Mouse (Mus musculus) megakaryocyte progenitor cell, adult 5-6 weeks (primary cell): ENCODE measurements around the gene Fgf9. TPM values are rescaled to one million over a fixed set of nuclear protein-coding genes. Genes with fewer than 3 reads are reported as not detected.
A peak's percentile ranks its signal among the peaks of the same experiment; 100 is the strongest.

Source experiments
- ATAC-seq: replicated peaks from 2 replicates; pipeline ENCODE4 v1.8.0; 2016; ENCODE audit warnings: mild to moderate bottlenecking, moderate TSS enrichment, inconsistent platforms; ENCODE audit not compliant: poor library complexity
- total RNA-seq, 2 experiments: library from RNA; stranded (forward) in 1 of 2; stranded (reverse) in 1 of 2; fragments of 157-497, 149-512 nt in 1 of 2; fragments of 200-1000 nt in 1 of 2; gene quantifications; 2 replicates each; pipeline versions ENCODE4 v1.2.3 to v1.2.4; 2015 to 2017

The Fgf9 gene
- total RNA-seq (2015) (not detected in 2 replicates), total RNA-seq (2017) (not detected in 2 replicates)

DNA sequence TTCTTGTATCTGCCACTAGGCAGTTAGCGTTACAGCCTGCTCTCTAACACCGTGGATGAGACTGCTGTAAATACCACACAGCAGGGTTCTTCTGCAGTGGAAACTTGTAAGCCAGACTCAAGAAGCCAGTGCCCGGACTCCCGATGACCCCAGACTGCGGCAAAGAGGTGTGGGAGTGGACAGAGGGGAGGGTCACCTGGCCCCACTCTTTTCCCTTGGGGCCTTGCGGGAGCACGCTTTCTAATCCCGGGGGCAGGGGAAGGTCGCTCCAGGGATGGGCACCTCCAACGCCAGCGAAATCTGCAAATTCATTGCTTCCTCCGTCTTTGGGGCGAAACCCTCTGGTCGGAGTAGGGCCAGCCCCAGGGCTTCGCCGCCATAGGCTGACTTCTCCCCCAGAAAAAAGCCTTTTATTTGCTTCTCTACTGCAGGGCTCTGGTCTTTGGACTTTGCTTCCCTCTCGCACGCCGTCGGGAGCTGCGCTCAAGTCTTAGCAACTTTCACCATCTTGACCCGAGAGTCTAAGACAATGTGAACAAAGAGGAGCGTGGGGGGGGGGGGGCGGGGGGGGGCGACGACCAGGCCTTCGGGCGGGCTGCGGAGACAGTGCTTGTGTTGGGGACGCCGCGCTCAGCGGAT is at the start of gene Fgf9:
Gene Fgf9 (plus strand): TSS at position 67 of the 639 bp plus-strand sequence.
- ATAC-seq: no peak

DNA sequence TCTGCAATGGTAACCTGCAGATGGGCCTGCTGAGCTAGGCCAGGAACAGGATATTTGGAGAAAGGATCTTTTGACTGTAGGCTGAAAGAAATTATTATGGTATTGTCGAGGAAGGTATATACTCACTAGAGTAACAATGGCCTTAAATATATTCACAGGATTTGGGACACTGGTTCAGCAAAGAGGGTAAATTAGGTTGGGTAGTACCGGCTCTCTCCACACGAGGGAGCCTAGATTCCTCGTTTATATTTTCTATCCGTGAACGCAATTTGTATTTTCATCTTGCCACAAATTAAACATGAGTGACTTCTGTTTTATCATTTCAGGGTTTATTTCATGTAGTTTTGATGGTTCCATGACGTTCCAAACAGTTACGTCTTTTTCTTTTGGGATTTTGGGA is 35.8 kb upstream of the Fgf9 start:
- ATAC-seq: 0 out of 2 replicates have a peak, but pooled peaks have one; percentile 44

DNA sequence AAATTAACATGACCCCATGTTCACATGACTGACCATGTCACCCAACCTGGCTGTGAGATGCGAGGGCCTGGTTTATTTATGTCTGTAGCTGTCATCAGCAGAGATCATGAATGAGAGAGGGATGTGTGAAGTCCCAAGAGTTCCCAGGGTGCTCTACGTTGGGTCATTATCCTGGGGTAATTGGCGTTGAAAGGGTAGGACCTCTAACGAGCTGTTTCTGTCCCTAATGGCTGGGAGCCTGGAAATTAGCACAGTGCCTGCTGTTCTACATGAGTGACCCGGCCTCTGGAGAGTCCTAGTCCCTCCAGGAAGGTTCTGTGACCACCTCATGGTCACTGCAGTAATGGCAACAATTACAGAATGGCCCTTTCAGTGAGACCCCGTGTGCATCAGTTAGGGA is 34.2 kb upstream of the Fgf9 start:
- no peak for ATAC-seq

DNA sequence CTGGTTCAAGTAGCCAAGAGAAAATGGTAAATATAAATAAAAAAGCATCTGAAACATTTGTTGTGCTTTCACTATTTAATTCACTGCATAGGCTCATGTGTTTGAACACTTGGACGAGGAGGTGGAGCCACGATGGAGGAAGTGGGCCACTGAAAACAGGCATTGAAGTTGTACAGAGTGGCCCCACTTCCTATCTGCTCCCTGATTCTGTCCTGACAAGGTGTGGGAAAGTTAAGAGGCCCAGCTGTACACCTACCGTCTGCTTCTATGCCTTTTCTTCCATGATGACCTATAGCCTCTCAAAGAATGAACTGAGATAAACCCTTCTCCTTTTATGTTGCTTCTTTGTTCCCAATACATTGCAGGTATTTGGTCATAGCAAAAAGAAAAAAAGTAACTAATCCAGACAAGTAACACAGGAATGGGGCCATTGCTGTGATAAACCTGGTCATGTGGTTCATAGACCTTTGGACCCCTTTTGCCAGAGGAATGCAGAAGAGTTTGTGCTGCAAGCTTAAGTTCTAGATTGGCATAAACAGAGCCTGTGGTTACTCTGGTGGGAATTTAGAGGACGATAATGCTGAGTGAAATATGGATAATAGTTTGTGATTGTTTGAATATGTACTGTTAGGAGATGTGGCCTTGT is 23.6 kb upstream of the Fgf9 start:
- ATAC-seq: no peak

DNA sequence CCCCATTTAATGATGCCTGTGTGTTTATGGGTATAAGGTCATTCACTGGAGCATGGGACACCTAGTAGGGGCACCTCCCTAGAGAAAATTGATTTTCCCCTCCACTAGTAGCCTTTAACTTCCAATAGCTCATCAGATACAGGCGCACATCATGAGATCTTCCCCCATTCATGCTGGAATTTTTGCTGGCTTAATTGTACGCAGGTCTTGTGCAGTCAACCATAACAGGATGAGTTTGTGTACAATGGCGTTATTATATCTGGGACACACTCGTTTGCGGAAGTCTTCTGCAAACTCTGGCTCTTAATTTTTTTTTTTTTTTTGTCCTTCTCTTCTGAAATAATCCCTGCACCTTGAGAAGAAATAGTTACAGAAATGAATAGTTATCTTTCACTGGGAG is 19.7 kb upstream of the Fgf9 start:
- no peak for ATAC-seq

DNA sequence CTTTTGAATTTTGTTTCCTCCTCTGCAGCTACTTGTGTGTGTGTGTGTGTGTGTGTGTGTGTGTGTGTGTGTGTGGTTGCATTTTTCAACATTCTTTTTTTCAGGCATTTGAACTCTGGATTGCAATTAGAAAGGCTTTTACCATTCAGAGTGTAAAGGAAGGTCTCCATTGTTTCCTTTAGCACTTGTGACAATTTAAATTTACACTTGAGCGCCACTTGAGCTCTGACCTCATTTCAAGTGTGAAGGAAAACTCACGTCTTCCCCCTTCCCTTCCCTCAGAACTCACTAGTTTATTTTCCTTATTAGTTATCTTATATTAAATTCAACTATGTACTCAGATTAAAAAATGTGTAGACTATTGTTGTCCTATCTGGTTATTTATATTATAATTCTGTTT is 2.8 kb upstream of the Fgf9 start:
- no peak for ATAC-seq

DNA sequence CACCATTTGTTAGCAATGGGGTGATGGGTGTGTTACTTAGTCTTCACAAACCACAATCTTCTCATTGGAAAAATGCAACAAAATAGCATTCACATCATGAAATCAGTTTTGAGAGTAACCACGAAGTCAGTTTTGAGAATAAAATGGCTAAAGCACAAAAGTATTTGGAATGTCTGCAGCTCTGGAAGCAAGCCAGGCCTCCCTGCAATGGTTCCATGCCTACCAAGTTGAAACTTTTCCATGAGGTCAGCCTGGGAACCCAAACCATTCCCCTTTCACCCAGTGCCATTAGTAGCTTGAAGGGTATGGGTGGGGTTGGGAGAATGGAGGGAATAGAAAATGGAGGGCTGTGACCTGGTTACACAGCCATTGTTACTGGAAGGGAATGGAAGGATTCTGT is 1.7 kb upstream of the Fgf9 start:
- no peak for ATAC-seq

DNA sequence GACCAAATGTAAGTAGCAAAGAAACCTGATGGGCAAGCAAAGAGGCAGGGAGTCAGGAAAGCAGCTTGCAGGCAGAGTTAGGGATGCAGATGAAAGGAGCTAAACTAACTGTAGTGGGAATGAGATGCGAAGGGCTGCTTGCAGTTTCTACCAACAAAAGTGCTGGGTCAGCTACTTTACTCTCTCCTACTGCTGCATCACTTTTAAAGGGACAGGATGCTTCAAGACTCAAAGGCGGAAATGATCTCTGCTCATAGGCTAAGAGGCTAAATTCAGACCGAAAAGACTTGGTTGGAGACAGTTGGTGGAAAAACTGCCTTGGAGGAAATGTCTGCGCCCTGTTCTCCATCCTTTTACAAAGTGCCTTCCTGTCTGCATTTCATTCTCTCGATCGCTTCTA is 420 bp upstream of the Fgf9 start:
- no peak for ATAC-seq

DNA sequence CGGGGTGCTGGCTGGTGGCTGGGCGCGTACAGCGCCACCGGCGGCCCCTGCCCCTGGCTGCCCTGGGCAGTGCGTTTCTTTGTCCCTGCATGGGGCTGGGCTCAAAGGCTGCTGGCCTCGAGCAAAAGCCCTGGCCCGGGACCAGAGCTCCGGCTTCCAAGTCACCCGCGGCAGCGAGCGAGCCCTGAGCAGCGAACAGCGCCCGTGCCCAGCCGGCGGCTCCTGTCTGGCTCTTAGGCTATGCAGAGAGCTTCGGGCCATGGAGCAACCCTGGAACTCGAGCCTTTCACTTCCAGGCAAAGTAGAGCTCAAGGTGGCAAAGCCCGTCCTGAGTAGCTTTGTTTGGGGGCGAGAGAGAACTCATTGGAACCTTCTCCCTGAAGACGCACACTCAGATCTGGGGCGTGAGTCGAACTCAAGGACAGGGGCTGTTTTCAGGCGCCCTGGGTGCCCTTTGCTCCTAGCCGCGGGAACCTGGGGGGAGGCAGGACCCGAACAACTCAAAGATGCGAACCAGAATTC is 834 bp downstream of the Fgf9 start:
- no peak for ATAC-seq

DNA sequence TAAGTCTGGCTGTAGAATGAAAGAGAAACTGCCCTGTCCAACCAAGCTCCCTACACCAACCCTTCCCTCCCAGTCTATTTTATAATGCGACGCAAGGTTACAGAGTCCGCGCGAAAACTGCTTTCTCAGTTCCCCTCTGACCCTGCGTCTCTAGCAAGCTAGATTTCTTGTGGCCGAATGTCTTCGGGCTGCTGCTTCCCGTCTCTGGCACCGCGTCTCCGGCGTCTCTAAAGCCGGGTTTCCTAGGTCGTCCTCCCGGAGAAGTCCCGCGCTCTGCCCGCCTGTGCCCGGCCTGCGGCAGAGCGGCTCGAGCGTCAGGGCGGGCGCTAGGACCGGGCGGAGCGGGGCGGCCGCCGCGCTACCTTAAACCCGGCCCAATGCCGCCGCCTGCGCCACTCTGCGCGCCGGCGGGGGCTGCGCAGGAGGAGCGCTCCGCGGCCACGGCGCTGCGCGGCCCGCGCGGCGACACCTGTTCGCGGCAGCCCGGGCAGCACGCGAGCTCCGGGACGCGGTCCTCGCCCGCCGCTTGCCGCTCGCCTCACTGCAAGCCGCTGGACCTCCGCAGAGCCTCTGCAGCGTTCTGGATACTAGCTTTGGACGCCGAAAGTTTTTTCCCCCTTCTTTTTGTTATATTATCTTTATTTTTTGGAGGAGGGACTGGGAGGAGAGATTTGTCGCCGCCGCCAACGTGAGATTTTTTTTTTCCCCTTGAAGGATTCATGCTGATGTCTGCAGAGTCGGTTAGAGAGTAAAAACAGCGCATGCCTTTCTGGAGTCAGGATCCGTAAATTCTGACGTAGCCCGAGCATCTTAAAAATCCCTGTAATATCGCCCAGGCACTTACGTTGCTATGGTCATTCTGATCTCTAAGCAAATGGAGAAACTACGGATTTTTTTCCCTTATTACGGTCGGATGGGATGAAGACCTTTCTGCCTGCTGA is 1.8 kb downstream of the Fgf9 start:
- peak; percentile 62 for ATAC-seq

DNA sequence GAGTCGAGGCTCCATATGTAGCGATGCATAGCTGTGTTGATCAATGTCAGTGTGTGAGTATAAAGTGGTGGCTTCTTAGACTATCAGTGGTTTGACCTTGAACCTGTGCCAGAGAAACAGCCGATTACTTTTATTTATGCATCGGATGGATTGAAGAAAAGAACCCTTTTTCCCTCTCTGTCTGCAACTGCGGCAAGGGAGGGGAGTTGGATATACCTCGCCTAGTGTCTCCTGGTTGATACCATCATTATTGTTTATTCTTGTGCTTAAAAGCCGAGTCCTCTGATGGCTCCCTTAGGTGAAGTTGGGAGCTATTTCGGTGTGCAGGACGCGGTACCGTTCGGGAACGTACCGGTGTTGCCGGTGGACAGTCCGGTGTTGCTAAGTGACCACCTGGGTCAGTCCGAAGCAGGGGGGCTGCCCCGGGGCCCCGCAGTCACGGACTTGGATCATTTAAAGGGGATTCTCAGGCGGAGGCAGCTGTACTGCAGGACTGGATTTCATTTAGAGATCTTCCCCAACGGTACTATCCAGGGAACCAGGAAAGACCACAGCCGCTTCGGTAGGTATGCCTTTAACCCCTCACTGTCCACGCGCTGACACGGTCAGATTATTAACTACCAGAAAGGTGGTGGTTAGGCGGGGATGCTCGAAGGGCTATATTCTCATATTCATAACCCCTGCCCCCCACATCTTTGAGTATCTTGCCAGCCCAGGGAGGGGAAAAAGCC is 2.6 kb downstream of the Fgf9 start:
- no peak for ATAC-seq

DNA sequence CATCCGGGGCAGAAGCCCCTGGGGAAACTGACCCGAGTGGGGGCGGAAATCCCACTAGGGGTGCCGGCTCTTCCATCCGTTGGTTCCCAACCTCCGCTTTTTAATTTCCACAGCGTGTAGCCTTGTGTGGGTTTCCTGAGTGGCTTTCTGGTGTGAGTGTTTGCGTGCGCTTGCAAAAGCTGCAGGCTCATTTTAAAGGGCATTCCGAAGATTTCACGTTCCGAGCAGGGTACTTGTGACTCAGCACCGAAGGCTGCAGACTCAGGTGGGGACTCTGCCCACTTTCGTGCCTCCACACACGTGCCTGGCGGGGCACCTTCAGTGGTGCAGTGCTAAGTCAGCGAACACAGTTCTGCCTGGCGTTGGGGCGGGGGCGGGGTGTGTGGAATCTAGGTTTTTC is 3.6 kb downstream of the Fgf9 start:
- ATAC-seq: no peak

DNA sequence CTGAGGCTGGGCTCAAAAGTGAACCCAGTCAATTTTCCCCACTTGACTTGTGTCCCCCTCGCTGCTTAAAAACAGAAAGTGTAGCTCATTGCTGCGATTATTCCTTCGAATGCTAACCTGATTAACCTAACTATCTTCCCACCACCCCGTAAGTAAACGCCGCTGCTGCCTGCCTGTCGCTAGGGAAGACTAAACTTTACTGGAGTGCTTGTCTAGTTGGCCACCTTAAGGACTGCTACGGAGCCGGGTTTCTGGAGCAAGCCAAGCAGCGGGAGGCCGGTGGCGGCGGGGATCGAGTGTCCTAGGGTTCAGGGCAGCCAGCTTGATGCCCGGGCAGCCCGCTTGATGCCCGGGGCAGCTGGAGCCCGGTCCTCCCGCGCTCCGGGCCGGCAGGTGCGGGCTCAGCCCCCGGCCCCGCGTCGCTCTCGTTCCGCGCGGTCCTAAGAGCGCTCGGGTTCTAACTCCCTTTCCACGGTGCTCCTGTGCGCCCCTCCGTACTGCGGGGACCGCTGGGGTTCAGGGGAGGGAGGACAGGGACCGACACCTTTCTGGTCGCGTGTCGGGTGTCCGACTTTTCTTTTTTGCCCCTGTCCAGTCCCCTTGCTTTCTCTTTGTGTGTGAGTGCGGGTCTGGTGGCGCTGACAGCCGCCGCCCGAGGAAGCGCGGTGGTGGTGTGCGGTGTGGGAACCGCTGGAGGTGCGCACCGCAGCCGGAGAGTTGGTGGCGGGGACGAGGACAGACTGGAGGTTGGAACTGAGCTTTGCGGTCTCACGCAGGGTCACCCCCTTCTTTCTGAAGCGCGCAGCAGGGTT is 4.5 kb downstream of the Fgf9 start:
- ATAC-seq: no peak

DNA sequence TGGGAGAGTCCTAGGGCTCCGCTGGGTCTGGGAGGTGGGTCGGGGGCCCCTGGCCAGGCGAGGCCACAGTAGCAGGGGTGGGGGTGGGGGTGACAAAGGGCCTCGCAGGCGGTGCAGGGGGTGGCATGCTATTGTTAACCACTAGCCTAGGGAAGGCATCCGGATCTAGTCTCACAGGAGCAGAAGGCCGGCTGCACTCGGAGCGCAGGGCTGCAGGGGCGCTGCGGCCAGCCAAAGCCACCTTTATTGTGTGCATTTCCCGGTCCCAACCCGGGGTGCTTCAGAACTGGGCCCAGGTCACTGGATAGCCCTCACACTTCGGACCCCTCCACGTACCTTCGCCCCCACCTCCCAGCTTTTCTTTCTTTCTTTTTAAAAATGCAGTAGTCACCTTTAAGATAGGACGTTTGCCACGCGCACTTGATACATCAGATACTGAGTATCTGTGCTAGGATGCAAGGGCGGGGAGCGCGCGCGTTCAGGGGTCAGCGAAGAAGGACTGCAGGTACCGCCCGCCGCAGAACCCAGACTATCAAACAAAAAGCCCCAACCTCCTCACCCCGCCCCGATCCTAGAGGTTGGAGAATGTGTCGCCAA is 5.2 kb downstream of the Fgf9 start:
- no peak for ATAC-seq

DNA sequence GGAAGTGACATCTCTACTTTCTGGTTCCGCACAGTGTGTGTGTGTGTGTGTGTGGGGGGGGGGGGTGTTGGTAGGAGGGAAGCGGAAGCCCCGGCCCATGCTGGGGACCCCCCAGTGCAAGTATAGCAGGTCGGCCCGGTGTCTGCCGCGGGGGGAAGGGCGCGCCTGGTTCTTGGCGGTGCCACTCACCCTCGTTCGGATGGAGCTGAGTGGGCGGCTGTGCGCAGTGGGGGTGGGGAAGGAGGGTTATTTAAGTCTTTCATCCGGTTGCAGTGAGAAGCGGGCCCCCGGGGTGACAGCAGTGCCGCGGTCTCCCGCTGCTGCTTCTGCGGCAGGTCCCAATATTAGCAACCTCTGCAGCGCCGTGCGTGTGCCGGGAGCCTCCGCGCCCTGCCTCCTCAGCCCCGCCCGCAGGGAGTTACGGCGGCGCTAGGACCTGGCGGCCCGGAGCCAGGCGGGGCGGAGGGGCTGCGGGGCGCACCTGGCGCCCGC is 5.7 kb downstream of the Fgf9 start:
- no peak for ATAC-seq

DNA sequence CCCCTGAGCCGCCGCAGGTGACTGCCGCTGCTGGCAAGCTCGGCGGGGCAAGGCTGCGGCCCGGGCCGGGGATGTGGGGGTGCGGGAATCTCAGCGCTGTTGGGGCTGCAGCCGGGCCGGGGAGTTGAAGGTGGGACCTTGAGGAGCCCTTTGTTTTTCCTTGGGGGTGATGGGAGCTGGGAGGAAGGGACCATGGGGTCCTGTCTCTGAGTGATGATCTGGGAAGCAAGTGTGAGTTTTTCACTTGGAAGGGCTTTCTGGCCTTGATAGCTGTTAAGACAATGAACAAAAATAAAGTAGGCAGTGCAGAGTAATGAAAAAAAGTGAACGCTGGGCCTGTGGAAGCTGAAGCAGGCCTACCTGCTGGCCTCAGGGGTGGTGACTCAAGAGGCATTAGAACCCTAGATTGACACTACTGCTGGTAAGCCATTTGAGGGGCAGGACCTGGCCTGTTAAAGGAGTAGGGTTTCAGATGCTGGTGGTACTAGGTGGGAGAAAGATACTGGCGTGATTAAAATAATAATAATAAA is 6.4 kb downstream of the Fgf9 start:
- no peak for ATAC-seq

DNA sequence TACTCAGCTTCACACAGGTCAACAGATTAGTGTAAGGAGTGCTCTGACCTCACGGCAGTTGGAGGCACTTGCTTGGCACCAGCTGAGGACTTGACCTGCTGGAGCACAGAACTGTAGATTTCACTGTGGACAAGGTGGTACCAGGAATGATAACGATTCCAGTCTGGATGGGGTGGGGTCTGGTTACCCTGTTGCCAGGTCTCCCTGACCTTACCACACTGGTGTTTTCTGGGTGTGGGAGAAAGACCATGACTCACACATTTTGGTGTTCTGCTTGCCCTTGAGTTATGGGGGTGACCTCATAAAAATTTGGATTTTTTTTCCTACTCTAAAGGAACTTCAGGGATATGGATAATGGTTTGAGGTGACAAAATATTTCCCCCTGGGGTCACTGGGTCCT is 9.1 kb downstream of the Fgf9 start:
- no peak for ATAC-seq

DNA sequence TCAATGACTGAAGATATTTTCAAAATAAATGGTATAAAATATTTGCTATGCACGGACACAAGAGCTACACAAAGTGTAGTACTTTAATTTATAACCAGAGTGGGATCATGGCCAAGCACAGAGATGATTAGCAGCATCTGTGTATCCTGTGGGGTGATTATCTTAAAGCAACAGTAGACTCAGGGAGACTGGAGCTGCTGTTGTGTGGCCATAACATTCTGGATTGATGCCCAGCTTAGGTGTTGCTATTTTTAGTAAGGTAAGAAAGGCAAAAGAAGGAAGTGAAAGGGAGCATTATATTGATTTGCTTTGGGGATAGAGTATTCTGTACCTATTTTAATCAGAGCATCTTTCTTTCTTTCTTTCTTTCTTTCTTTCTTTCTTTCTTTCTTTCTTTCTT is 11.6 kb downstream of the Fgf9 start:
- ATAC-seq: 0 out of 2 replicates have a peak, but pooled peaks have one; percentile 26

DNA sequence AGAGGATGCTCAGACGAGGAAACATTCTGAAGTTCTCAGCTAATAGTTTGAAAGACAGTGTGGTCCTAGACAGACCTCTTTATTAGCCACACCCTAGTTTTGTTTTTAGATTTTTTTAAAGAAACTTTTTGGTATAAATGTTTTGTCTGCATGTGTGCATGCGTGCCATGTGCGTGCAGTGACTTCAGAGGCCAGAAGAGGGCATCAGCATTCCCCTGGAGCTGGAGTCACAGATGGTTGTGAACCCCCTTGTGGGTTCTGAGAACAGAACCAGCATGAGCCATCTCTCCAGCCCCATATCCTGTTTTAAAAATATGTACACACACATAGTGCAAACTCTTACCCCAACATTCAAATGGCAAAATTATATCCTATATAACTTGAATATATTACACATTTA is 13.9 kb downstream of the Fgf9 start:
- ATAC-seq: no peak
